Mouse (Mus musculus) heart, adult 2 months (tissue): Measurements from ENCODE around the gene Aar2.

Experiments
- EP300 ChIP-seq: fragments of 200-500 bp; IDR thresholded peaks from 2 replicates; pipeline ENCODE4 v1.6.1; 2011; ENCODE audit warnings: low read depth, low read length, control low read depth; ENCODE audit not compliant: insufficient read depth
- POLR2A ChIP-seq: fragments of 200-500 bp; IDR thresholded peaks from 2 replicates; pipeline ENCODE4 v1.6.1; 2011; ENCODE audit warnings: mild to moderate bottlenecking, low read depth, low read length, control low read depth; ENCODE audit not compliant: insufficient read depth

GRCm38 (mm10) chr2:156497915-156498314 lies 49.5 kb upstream of the Aar2 start:
- TF ChIP-seq POLR2A (no peak), EP300 (no peak)
